Mouse (Mus musculus) CH12.LX (cell line): ENCODE measurements around the gene Uba3. TPM values are rescaled to one million over a fixed set of nuclear protein-coding genes. Genes with fewer than 3 reads are reported as not detected.

Experiments
- DNase-seq: peaks from one replicate; pipeline ENCODE4 v3.0.0-alpha.2; 2013; ENCODE audit errors: extremely low read depth
- H3K27ac ChIP-seq: 2 replicates; pipeline ENCODE4 v1.5.1; 2012; ENCODE audit warnings: low read depth, mild to moderate bottlenecking, control low read depth, moderate library complexity; ENCODE audit not compliant: insufficient read depth
- H3K27me3 ChIP-seq: replicated peaks from 2 replicates; pipeline ENCODE3; 2012; ENCODE audit warnings: inconsistent platforms
- H3K36me3 ChIP-seq, 2 experiments: replicated peaks in 1 of 2; 2 replicates each; pipeline versions ENCODE3 to v1.6.1; 2012; ENCODE audit warnings: inconsistent platforms in 1 of 2, low read length in 1 of 2, mild to moderate bottlenecking in 1 of 2, mixed read lengths in 1 of 2, moderate library complexity in 1 of 2; ENCODE audit not compliant: control insufficient read depth in 1 of 2, insufficient read depth in 1 of 2
- H3K4me1 ChIP-seq, 2 experiments: 2 replicates each; pipeline ENCODE4 v1.6.1; 2012; ENCODE audit warnings: inconsistent platforms in 1 of 2, moderate library complexity in 1 of 2; ENCODE audit not compliant: insufficient read depth in 2 of 2, control insufficient read depth in 1 of 2
- H3K4me2 ChIP-seq: 2 replicates; pipeline ENCODE4 v1.6.1; 2012; ENCODE audit warnings: low read depth, mild to moderate bottlenecking, control low read depth; ENCODE audit not compliant: poor library complexity, insufficient read depth, severe bottlenecking
- H3K4me3 ChIP-seq, 3 experiments: fragments of 150-350 bp in 1 of 3; sonication (generic) in 1 of 3; replicated peaks in 1 of 3; 2 replicates each; pipeline versions ENCODE3 to v1.5.1; 2011 to 2012; ENCODE audit warnings: low read depth in 2 of 3, low read length in 2 of 3, mild to moderate bottlenecking in 2 of 3, moderate library complexity in 2 of 3, control low read depth in 1 of 3, improper control_type of control experiment in 1 of 3, inconsistent platforms in 1 of 3, mixed read lengths in 1 of 3; ENCODE audit not compliant: poor library complexity in 1 of 3
- H3K79me2 ChIP-seq: replicated peaks from 2 replicates; pipeline ENCODE4 v1.6.1; 2012; ENCODE audit warnings: mild to moderate bottlenecking, moderate library complexity; ENCODE audit not compliant: control insufficient read depth, poor library complexity, insufficient read depth, severe bottlenecking; ENCODE audit errors: extremely low read depth
- H3K9ac ChIP-seq: 2 replicates; pipeline ENCODE4 v1.6.1; 2012; ENCODE audit warnings: low read depth, mild to moderate bottlenecking, control low read depth, moderate library complexity; ENCODE audit not compliant: insufficient read depth
- H3K9me3 ChIP-seq: replicated peaks from 2 replicates; pipeline ENCODE3; 2012; ENCODE audit warnings: low read length, inconsistent platforms, mixed read lengths
- BHLHE40 ChIP-seq: IDR thresholded peaks from 2 replicates; pipeline ENCODE4 v1.6.1; 2011; ENCODE audit warnings: mild to moderate bottlenecking, low read depth, low read length, improper control_type of control experiment
- CHD1 ChIP-seq: IDR thresholded peaks from 2 replicates; pipeline ENCODE4 v1.6.1; 2012; ENCODE audit warnings: low read depth, low read length, improper control_type of control experiment, inconsistent platforms
- CTCF ChIP-seq, 2 experiments: IDR thresholded peaks in 1 of 2; conservative IDR thresholded peaks in 1 of 2; 2 replicates each; pipeline ENCODE4 v1.5.1; 2011 to 2012; ENCODE audit warnings: low read depth in 2 of 2, low read length in 2 of 2, improper control_type of control experiment in 1 of 2, inconsistent platforms in 1 of 2, mild to moderate bottlenecking in 1 of 2, moderate library complexity in 1 of 2
- ELF1 ChIP-seq: IDR thresholded peaks from 2 replicates; pipeline ENCODE4 v1.6.1; 2014; ENCODE audit warnings: low read depth, mild to moderate bottlenecking, inconsistent platforms, low read length, improper control_type of control experiment
- EP300 ChIP-seq: IDR thresholded peaks from 2 replicates; pipeline ENCODE4 v1.6.1; 2011; ENCODE audit warnings: low read length, improper control_type of control experiment
- ETS1 ChIP-seq: conservative IDR thresholded peaks from 2 replicates; pipeline ENCODE4 v1.6.1; 2012; ENCODE audit warnings: low read depth, mild to moderate bottlenecking, inconsistent platforms, low read length, improper control_type of control experiment, moderate library complexity
- HCFC1 ChIP-seq: IDR thresholded peaks from 2 replicates; pipeline ENCODE4 v1.6.1; 2012; ENCODE audit warnings: low read depth, mild to moderate bottlenecking, inconsistent platforms, low read length, improper control_type of control experiment
- IRF4 ChIP-seq: IDR thresholded peaks from 2 replicates; pipeline ENCODE4 v1.6.1; 2014; ENCODE audit warnings: low read depth, mild to moderate bottlenecking, inconsistent platforms, low read length, improper control_type of control experiment
- JUN ChIP-seq: IDR thresholded peaks from 2 replicates; pipeline ENCODE4 v1.6.1; 2011; ENCODE audit warnings: low read depth, mild to moderate bottlenecking, low read length, improper control_type of control experiment, moderate library complexity; ENCODE audit not compliant: insufficient read depth
- MAZ ChIP-seq: IDR thresholded peaks from 2 replicates; pipeline ENCODE4 v1.6.1; 2012; ENCODE audit warnings: low read depth, mild to moderate bottlenecking, inconsistent platforms, low read length, improper control_type of control experiment, moderate library complexity
- NRF1 ChIP-seq: IDR thresholded peaks from 2 replicates; pipeline ENCODE4 v1.6.1; 2014; ENCODE audit warnings: low read depth, mild to moderate bottlenecking, inconsistent platforms, low read length, improper control_type of control experiment, moderate library complexity
- PAX5 ChIP-seq: IDR thresholded peaks from 2 replicates; pipeline ENCODE4 v1.6.1; 2012; ENCODE audit warnings: low read length, inconsistent platforms, mixed read lengths
- POLR2AphosphoS2 ChIP-seq: IDR thresholded peaks from 2 replicates; pipeline ENCODE4 v1.6.1; 2011; ENCODE audit warnings: low read depth, low read length, improper control_type of control experiment
- RAD21 ChIP-seq: IDR thresholded peaks from 2 replicates; pipeline ENCODE4 v1.6.1; 2011; ENCODE audit warnings: low read depth, mild to moderate bottlenecking, low read length, improper control_type of control experiment, moderate library complexity
- TCF12 ChIP-seq: IDR thresholded peaks from 2 replicates; pipeline ENCODE4 v1.6.1; 2014; ENCODE audit warnings: low read depth, mild to moderate bottlenecking, inconsistent platforms, low read length, improper control_type of control experiment
- USF2 ChIP-seq: conservative IDR thresholded peaks from 2 replicates; pipeline ENCODE4 v1.6.1; 2011; ENCODE audit warnings: low read depth, low read length, improper control_type of control experiment
- ZC3H11A ChIP-seq: IDR thresholded peaks from 2 replicates; pipeline ENCODE4 v1.6.1; 2012; ENCODE audit warnings: low read depth, mild to moderate bottlenecking, inconsistent platforms, low read length, improper control_type of control experiment
- ZKSCAN1 ChIP-seq: IDR thresholded peaks from 2 replicates; pipeline ENCODE4 v1.6.1; 2012; ENCODE audit warnings: low read depth, inconsistent platforms, low read length, improper control_type of control experiment, borderline replicate concordance
- ZMIZ1 ChIP-seq: IDR thresholded peaks from 2 replicates; pipeline ENCODE4 v1.6.1; 2012; ENCODE audit warnings: low read depth, mild to moderate bottlenecking, inconsistent platforms, low read length, improper control_type of control experiment
- ZNF384 ChIP-seq: IDR thresholded peaks from 2 replicates; pipeline ENCODE4 v1.6.1; 2012; ENCODE audit warnings: low read depth, low read length, improper control_type of control experiment, inconsistent platforms
- dilution Hi-C: fragments of 300-500 bp; cut with MboI; formaldehyde crosslinking; loops from 2 replicates; pipeline ENCODE4 v1.14.3; 2020; ENCODE audit warnings: low sequenced_read_pairs; ENCODE audit not compliant: extremely low pct_unique_long_range_greater_than_20kb, extremely low pct_ligation_motif_present
- in situ Hi-C: fragments of 300-500 bp; cut with MboI; formaldehyde crosslinking; loops from 3 replicates; pipeline ENCODE4 v1.14.3; 2019; ENCODE audit warnings: low sequenced_read_pairs, low pct_ligation_motif_present, low pct_unique_long_range_greater_than_20kb, mixed read lengths
- polyA plus RNA-seq: library from polyadenylated mRNA; unstranded; fragments of >175 nt; gene quantifications from 2 replicates; pipeline ENCODE4 v1.2.1, GENCODE M21; 2012; ENCODE audit warnings: low read depth; ENCODE audit not compliant: insufficient read length
- total RNA-seq, 2 experiments: library from RNA; depleted of rRNA; stranded (reverse); fragments of 300-350 nt in 1 of 2; fragments of >200 nt in 1 of 2; gene quantifications; 2 replicates each; pipeline ENCODE4 v1.2.3; 2012 to 2014

Gene Uba3
- total and polyA plus RNA-seq, 3 experiments, result 52.7 to 106 (median 55.6) TPM

- no peak for DNase-seq
- TF ChIP-seq CHD1 (no peak), ZC3H11A (no peak), ZNF384 (no peak), EP300 (no peak), PAX5 (no peak), MAZ (no peak), IRF4 (no peak), TCF12 (no peak), ELF1 (no peak), ZMIZ1 (no peak), NRF1 (no peak), POLR2AphosphoS2 (no peak), ZKSCAN1 (no peak), BHLHE40 (no peak), USF2 (no peak), HCFC1 (no peak), JUN (no peak), RAD21 (no peak), ETS1 (no peak)
- H3K4me3 ChIP-seq, result no peak overlapping the region
- H3K9ac ChIP-seq, result no peak overlapping the region
- H3K9me3 ChIP-seq, result peaks cover 6% of the 10 kb centered on the region
- H3K4me1 ChIP-seq, result peaks cover 0 to 11% of the 10 kb centered on the region in 2 experiments; a peak in 1 of 4 replicates
- dilution Hi-C loops (no loop called here), in situ Hi-C loops (no loop called here)
- H3K27ac ChIP-seq, result no peak overlapping the region
- H3K27me3 ChIP-seq, result no peaks in the 10 kb centered on the region
- H3K36me3 ChIP-seq, result peaks cover 0 to 5% of the 10 kb centered on the region in 2 experiments
- no peaks in the 10 kb centered on the region for H3K79me2 ChIP-seq
- no peak overlapping the region for H3K4me2 ChIP-seq
Observed at GRCm38 (mm10) chr6:97240092-97240491, 34.6 kb upstream of the Uba3 start.

- Histone ChIP-seq H3K4me1 (peaks cover 0 to 11% of the 10 kb centered on the region in 2 experiments; a peak in 1 of 4 replicates), H3K4me2 (no peak overlapping the region), H3K9ac (no peak overlapping the region), H3K36me3 (peaks cover 0 to 12% of the 10 kb centered on the region in 2 experiments), H3K9me3 (peaks cover 9% of the 10 kb centered on the region), H3K27ac (no peak overlapping the region), H3K4me3 (no peak overlapping the region), H3K79me2 (no peaks in the 10 kb centered on the region), H3K27me3 (no peaks in the 10 kb centered on the region)
- DNase-seq, result no peak
- in situ Hi-C loops (no loop called here), dilution Hi-C loops (no loop called here)
- TF ChIP-seq ETS1 (no peak), CTCF (conservative IDR thresholded peaks at IDR 0.05 in 1 of 2, IDR thresholded peaks at IDR 0.05 in 1 of 2; ENCODE audit: low read depth in 2 of 2, low read length in 2 of 2) (peak in 1 of 2 experiments; percentile 13; a peak in 1 of 4 replicates)
Observed at GRCm38 (mm10) chr6:97239360-97239759, 33.9 kb upstream of the Uba3 start.
